Mouse (Mus musculus) adrenal gland (tissue): ENCODE measurements around the gene Scfd2.

ENCODE experiments used
- intact Hi-C: fragments of 180-260 bp; cut with DNase I; formaldehyde crosslinking; loops from one replicate; pipeline ENCODE4 v1.15.1; 2025

Gene Scfd2

DNA sequence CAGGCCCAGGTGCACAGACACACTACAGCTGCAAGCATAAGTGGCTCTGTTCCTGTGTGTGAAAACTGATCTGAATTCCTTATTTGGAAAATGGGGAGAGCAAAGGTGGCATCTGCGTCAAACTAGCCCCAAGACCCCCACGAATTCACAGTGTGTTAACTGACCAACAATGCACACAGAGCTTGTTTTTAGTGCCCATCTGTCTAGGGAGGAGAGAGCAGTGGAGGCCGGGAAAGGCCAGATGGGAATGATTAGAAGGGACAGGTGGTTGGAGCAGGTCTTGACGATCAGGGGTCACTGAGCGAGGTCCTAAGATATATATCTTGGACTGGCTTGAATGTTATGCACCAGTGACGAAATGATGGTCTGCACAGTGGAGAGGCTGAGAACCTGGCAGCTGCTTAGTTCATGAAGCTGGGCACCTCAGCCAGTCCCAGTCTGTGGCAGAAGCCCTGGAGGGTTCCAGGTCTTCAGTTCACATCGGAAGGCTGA lies 375.7 kb downstream of the Scfd2 start:
- intact Hi-C loops: no loop called here
